Mouse (Mus musculus): ENCODE data around the gene Actl6b. TPM values are rescaled to one million over a fixed set of nuclear protein-coding genes. Genes with fewer than 3 reads are reported as not detected.

The Actl6b gene
- total RNA-seq, 2 experiments from 2014 or later: not detected

GRCm38 (mm10) chr5:137527413-137527812 lies 25.9 kb upstream of the Actl6b start:
- ATAC-seq (replicated peaks; ENCODE audit: low FRiP score, poor library complexity, severe bottlenecking): no peak

GRCm38 (mm10) chr5:137528247-137528968 lies 24.9 kb upstream of the Actl6b start:
- ATAC-seq (replicated peaks; ENCODE audit: low FRiP score, poor library complexity, severe bottlenecking): no peak

- ATAC-seq (replicated peaks; ENCODE audit: low FRiP score, poor library complexity, severe bottlenecking): no peak
These were observed 23.9 kb upstream of the Actl6b start for GRCm38 (mm10) chr5:137529221-137529995.

- no peak for ATAC-seq (replicated peaks; ENCODE audit: low FRiP score, poor library complexity, severe bottlenecking)
These were observed 23.2 kb upstream of the Actl6b start for GRCm38 (mm10) chr5:137530075-137530474.

GRCm38 (mm10) chr5:137530588-137531413 lies 22.5 kb upstream of the Actl6b start:
- ATAC-seq (replicated peaks; ENCODE audit: low FRiP score, poor library complexity, severe bottlenecking): no peak

GRCm38 (mm10) chr5:137531414-137532130 lies 21.7 kb upstream of the Actl6b start:
- peak; percentile 15 for ATAC-seq (replicated peaks; ENCODE audit: low FRiP score, poor library complexity, severe bottlenecking)

- ATAC-seq (replicated peaks; ENCODE audit: low FRiP score, poor library complexity, severe bottlenecking): 0 out of 2 replicates have a peak, but pooled peaks have one; percentile 21
These were observed 21.0 kb upstream of the Actl6b start for GRCm38 (mm10) chr5:137532131-137532807.

- ATAC-seq (replicated peaks; ENCODE audit: low FRiP score, poor library complexity, severe bottlenecking): peak; percentile 13; the same call in 1 of the 2 replicates
These were observed 20.6 kb upstream of the Actl6b start for GRCm38 (mm10) chr5:137532808-137533116.

GRCm38 (mm10) chr5:137533117-137533827 lies 20.0 kb upstream of the Actl6b start, which contains the start of the genes Epo and Gnb2:
TSS of gene Epo (minus strand) at chr5:137533242.
TSS of gene Gnb2 (minus strand) at chr5:137533510.
- peak; percentile 81 for ATAC-seq (replicated peaks; ENCODE audit: low FRiP score, poor library complexity, severe bottlenecking)

- no peak for ATAC-seq (replicated peaks; ENCODE audit: low FRiP score, poor library complexity, severe bottlenecking)
These were observed 18.6 kb upstream of the Actl6b start for GRCm38 (mm10) chr5:137534762-137535161.

GRCm38 (mm10) chr5:137535318-137535717 lies 18.0 kb upstream of the Actl6b start:
- ATAC-seq (replicated peaks; ENCODE audit: low FRiP score, poor library complexity, severe bottlenecking): no peak

- no peak for ATAC-seq (replicated peaks; ENCODE audit: low FRiP score, poor library complexity, severe bottlenecking)
These were observed 15.9 kb upstream of the Actl6b start for GRCm38 (mm10) chr5:137537461-137537860.

- ATAC-seq (replicated peaks; ENCODE audit: low FRiP score, poor library complexity, severe bottlenecking): no peak
These were observed 14.0 kb upstream of the Actl6b start for GRCm38 (mm10) chr5:137539291-137539801.

- no peak for ATAC-seq (replicated peaks; ENCODE audit: low FRiP score, poor library complexity, severe bottlenecking)
These were observed 12.3 kb upstream of the Actl6b start for GRCm38 (mm10) chr5:137540991-137541390.

- ATAC-seq (replicated peaks; ENCODE audit: low FRiP score, poor library complexity, severe bottlenecking): no peak
These were observed 11.4 kb upstream of the Actl6b start for GRCm38 (mm10) chr5:137541768-137542540.

GRCm38 (mm10) chr5:137544926-137545325 lies 8.4 kb upstream of the Actl6b start:
- no peak for ATAC-seq (replicated peaks; ENCODE audit: low FRiP score, poor library complexity, severe bottlenecking)

GRCm38 (mm10) chr5:137545596-137545995 lies 7.7 kb upstream of the Actl6b start:
- no peak for ATAC-seq (replicated peaks; ENCODE audit: low FRiP score, poor library complexity, severe bottlenecking)

- ATAC-seq (replicated peaks; ENCODE audit: low FRiP score, poor library complexity, severe bottlenecking): no peak
These were observed 3.5 kb upstream of the Actl6b start for GRCm38 (mm10) chr5:137549840-137550239.
